28 mouse cellular contexts compared by ENCODE assay signal in the genomic region with DNA sequence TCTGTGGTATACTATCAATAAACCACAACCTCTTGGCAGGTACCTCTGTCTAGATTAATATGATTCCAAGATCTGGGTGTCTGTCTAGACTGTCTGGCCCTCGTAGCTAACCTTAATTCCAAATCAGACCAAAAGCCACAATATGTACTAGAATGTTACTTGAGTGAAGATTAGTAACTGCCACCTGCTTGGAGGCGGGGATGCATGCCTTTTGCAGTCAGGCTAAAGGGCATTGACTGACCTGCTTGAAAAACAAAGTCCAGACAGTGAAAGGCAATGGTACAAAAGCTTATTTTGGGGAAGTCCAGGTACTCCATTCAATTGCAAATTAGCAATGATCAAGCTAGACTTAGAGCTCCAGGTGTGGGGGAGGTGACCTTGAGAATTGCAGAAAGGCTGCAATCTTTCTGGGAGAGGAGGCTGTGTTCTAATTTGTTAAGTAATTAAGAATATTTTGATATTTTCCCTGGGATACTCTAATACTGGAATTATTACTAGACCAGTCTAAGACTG.
DNase-seq lines count a peak whose midpoint lies in the region; ATAC-seq and TF ChIP-seq lines count a peak whose summit lies in the region.
"Had no signal": no experiment of that assay in that cellular context is flagged by ENCODE, and none has a peak within 500 bp of the region (broad histone marks: within the 10 kb centered on the region; RNA-seq: fewer than 3 reads in every experiment).

No protein-coding gene starts in this region.

- no peak overlapping the region for H3K27ac ChIP-seq in kidney, embryonic 16.5 days (ENCODE audit: low read length)
- H3K27ac ChIP-seq: embryonic facial prominence, embryonic 13.5 days; embryonic facial prominence, embryonic 15.5 days; forebrain, embryonic 10.5 days; forebrain, embryonic 12.5 days had no signal

- H3K9ac ChIP-seq in kidney, embryonic 16.5 days (replicated peaks; ENCODE audit: low read length), result no peak overlapping the region
- H3K9ac ChIP-seq: embryonic facial prominence, embryonic 13.5 days; embryonic facial prominence, embryonic 15.5 days; forebrain, embryonic 12.5 days had no signal

- DNase-seq in ES-CJ7 (ENCODE audit: low read depth, low spot score) (peak; percentile 95), R1 (ENCODE audit: low read depth, low spot score) (peak; percentile 95)
- DNase-seq in thymus, postnatal 14 days, result no peak
- no peak for DNase-seq in spleen, adult 12 weeks (ENCODE audit: low spot score)
- DNase-seq: adrenal gland, adult 8-10 months; adrenal gland, postnatal 14 days; adrenal gland, postnatal 36 days; B cell, adult 2 months; cerebellum, adult 11-12 months; cerebellum, adult 2 months; cerebellum, adult 9-10 months; cerebellum, postnatal 10 days; cerebellum, postnatal 36 days; embryo, embryonic 11 days had no signal

- H3K4me3 ChIP-seq in E14TG2a.4 (replicated peaks; ENCODE audit: low read length), result peak overlapping the region; percentile 86
- H3K4me3 ChIP-seq in kidney, embryonic 16.5 days (ENCODE audit: low read length), result no peak overlapping the region
- H3K4me3 ChIP-seq: embryonic facial prominence, embryonic 13.5 days; embryonic facial prominence, embryonic 15.5 days; erythroblast, embryonic 14.5 days; forebrain, embryonic 10.5 days; forebrain, embryonic 12.5 days had no signal

- H3K9me3 ChIP-seq in E14TG2a.4 (ENCODE audit: low read length), result no peaks in the 10 kb centered on the region
- H3K9me3 ChIP-seq in kidney, embryonic 16.5 days (ENCODE audit: low read length), result no peaks in the 10 kb centered on the region
- H3K9me3 ChIP-seq: embryonic facial prominence, embryonic 13.5 days; embryonic facial prominence, embryonic 15.5 days; forebrain, embryonic 10.5 days; forebrain, embryonic 12.5 days; G1E had no signal

- peaks cover 35% of the 10 kb centered on the region for H3K36me3 ChIP-seq in E14TG2a.4 (ENCODE audit: insufficient read depth, low read length)
- no peaks in the 10 kb centered on the region for H3K36me3 ChIP-seq in kidney, embryonic 16.5 days (ENCODE audit: insufficient read depth, low read length)
- H3K36me3 ChIP-seq: embryonic facial prominence, embryonic 13.5 days; embryonic facial prominence, embryonic 15.5 days; forebrain, embryonic 10.5 days; forebrain, embryonic 12.5 days; G1E had no signal

- ATAC-seq in kidney, embryonic 16.5 days (ENCODE audit: low FRiP score, low TSS enrichment), result no peak
- ATAC-seq: activated CD4-positive, CD25-positive, alpha-beta regulatory T cell, adult 4 months; CD4-positive, CD25-positive, alpha-beta regulatory T cell, adult 4 months; forebrain, embryonic 14.5 days; forebrain, embryonic 16.5 days; Patski had no signal

- no peak overlapping the region for H3K4me2 ChIP-seq in kidney, embryonic 16.5 days (replicated peaks; ENCODE audit: low read depth, low read length)
- H3K4me2 ChIP-seq: embryonic facial prominence, embryonic 13.5 days; embryonic facial prominence, embryonic 15.5 days; forebrain, embryonic 12.5 days had no signal

- 72% methylated on average over 2 of the region's 2 CpGs for WGBS in kidney, embryonic 16.5 days

- no peaks in the 10 kb centered on the region for H3K27me3 ChIP-seq in E14TG2a.4 (ENCODE audit: insufficient read depth, low read length)
- no peaks in the 10 kb centered on the region for H3K27me3 ChIP-seq in kidney, embryonic 16.5 days (ENCODE audit: insufficient read depth, low read length)
- H3K27me3 ChIP-seq: CH12.LX; embryonic facial prominence, embryonic 13.5 days; embryonic facial prominence, embryonic 15.5 days; forebrain, embryonic 12.5 days had no signal

- H3K4me1 ChIP-seq in E14TG2a.4 (replicated peaks; ENCODE audit: low read depth, low read length), result peaks cover 46% of the 10 kb centered on the region
- H3K4me1 ChIP-seq in kidney, embryonic 16.5 days (ENCODE audit: insufficient read depth, low read length), result no peaks in the 10 kb centered on the region
- H3K4me1 ChIP-seq: embryonic facial prominence, embryonic 13.5 days; embryonic facial prominence, embryonic 15.5 days; forebrain, embryonic 10.5 days; forebrain, embryonic 12.5 days had no signal

- no peak for TF ChIP-seq CTCF in E14TG2a.4 (conservative IDR thresholded peaks at IDR 0.05; ENCODE audit: low read length)

Comparison
In these comparisons a context has a peak if more than half of its experiments do, and no peak if none do; other contexts are left out.
1. DNase-seq: peak in ES-CJ7 (single experiment) and R1 (single experiment); none in thymus, postnatal 14 days (single experiment) and spleen, adult 12 weeks (single experiment).